Mouse (Mus musculus) spleen, adult 2 months (tissue): ENCODE results near the gene Pnldc1.

Experiments
- CTCF ChIP-seq: fragments of 200-500 bp; IDR thresholded peaks from 2 replicates; pipeline ENCODE4 v1.5.1; 2011; ENCODE audit warnings: mild to moderate bottlenecking, inconsistent platforms; ENCODE audit not compliant: insufficient read depth, insufficient read length, insufficient replicate concordance; ENCODE audit errors: extremely low read depth
- POLR2A ChIP-seq: fragments of 200-500 bp; IDR thresholded peaks from 2 replicates; pipeline ENCODE4 v1.6.1; 2011; ENCODE audit warnings: low read depth, low read length, inconsistent platforms

GRCm38 (mm10) chr17:12847736-12848135, 62.3 kb downstream of the Pnldc1 start:
- TF ChIP-seq POLR2A (no peak), CTCF (no peak)
